Mouse (Mus musculus): ENCODE measurements around the gene Meis2.

The Meis2 gene

DNA sequence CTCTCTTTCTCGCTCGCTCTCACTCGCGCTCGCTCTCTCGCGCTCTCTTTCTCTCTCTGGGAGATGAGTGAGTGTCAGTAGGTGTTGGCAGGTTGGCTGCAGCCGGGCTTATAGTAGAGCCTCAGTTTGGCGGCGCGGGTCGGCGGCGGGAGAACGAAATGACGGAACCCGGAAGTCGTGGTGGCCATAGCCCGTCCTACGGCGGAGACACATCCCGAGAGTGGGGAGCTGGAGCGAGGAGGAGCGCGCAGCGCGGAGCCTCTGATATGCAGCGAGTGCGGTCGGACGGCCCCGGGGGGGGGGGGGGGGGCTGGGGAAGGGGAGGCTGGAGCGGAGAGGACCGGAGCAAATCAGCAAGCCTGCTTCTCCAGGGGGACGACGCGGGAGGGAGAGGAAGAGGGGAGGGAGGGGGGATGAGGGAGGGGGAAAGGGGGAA is at the start of gene Meis2:
Meis2 (minus strand) TSS at position 270 of the 436 bp plus-strand sequence.
- DNase-seq (ENCODE audit: low read depth, low spot score), result peak; percentile 75

DNA sequence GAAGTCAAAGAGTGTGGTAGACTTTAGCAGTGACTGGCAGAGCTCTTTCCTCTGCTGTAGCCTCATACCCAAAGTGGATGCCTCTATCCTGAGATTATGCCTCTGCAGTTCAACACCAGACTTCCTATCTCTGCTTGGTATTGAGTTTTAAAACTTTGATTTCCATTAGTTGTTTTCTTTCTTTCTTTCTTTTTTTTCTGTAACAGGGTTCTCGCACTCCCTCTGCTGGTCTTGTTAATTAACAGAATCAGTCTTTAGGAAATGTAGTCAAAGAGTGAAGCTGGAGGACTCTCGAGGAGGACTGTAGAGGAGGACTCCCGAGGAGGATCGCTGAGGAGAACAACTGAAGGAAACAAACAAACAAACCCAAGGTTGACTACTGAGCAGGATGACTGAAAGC is 40.6 kb upstream of the Meis2 start:
- no peak for DNase-seq (ENCODE audit: low read depth, low spot score)

DNA sequence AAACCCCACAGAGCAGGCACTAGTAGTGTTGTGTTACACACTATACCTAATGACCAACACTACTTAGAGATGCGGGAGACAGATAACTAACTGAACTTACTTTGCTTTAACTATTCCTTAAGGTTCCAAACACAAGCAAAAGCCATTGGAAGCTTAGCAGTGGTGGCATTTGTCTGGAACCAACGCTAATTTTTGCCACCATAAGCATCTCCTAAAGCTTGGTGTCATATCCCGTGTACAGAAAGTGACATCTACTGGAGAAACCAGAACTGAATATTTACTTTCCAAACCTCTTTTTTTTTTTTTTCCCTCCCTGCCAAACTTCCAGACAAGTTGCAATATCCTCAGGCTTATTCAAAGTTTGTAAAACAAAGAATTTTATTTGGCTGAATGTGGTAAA is 39.5 kb upstream of the Meis2 start:
- DNase-seq (ENCODE audit: low read depth, low spot score), result no peak

DNA sequence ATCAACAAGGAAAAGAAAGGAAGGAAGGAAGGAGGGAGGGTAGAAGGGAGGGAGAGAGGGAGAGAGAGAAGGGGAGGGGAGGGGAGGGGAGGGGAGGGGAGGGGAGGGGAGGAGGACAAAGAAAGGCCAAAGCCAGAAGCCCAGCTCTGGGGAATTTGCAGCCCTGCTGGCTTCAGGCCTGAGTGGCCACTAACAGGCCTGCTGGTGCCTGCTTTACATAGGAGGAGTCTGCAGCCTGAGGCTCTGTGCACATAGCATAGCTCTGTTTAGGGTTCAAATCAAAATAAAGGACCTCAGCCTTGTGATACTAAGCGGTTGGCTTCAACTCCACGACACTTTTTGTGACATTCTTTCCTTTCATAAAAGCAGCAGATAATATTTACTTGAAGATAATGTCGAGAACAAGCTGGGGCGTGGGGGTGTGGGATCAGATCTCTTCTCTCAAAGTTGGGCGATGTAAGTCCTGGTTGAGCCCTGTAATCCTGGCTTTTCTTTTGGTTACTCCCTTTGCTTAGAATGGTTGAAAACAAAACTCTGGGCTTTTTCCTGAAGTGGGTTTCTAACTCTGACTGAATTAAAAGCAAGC is 37.9 kb upstream of the Meis2 start:
- DNase-seq (ENCODE audit: low read depth, low spot score), result no peak

DNA sequence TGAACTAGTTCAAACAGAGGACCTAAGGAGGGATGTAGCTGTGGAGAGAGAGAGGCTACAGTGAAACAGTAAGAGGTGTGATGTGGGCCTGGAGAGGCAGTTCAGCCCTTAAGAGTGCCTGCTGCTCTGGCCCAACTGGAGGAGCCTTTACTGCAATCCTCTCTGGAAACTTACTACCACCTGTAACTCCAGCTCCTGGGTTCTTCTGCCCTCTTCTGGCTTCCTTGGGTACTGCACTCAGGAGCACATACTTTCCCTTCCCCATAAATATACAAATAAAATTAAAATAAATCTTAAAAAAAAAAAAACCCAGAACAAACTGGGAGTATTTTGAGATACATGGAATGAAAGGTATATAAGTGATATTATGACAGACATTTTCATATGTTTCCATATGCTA is 35.6 kb upstream of the Meis2 start:
- no peak for DNase-seq (ENCODE audit: low read depth, low spot score)

DNA sequence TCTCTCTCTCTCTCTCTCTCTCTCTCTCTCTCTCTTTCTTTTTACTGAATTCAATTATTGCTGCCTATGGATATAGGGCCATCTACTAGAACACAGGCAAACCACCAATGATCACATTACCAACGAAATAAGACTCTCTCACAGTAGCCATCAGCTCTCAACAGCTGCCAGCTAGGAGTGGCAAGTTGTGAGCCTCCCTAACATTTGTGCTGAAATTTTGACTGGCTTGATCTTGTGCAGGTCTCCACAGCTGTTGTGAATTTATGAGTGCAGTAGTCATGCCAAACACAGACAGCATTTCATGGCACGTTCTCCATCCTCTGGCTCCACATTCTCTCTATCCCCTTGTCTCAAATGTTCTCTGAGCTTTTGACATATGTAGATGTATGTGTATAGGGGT is 15.3 kb upstream of the Meis2 start:
- DNase-seq (ENCODE audit: low read depth, low spot score), result no peak

DNA sequence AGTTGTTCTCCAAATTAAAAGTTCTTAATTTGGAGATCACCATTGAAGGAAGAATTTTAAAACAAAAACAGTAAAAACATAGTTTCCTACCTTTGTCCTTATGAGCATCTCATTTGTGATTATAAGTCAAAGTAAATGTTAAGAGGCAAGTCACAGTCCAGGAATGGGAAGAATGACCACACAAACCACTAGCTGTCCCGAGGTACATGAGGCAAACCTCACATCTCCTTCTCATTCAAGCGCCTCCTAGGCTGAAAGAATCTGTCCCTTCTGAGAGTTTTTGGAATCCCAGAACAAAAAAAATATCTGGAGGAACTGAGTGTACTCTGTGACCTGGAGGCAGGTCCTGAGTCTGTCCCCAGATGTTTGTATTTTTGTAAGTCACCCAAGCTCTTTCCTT is 13.2 kb upstream of the Meis2 start:
- no peak for DNase-seq (ENCODE audit: low read depth, low spot score)

DNA sequence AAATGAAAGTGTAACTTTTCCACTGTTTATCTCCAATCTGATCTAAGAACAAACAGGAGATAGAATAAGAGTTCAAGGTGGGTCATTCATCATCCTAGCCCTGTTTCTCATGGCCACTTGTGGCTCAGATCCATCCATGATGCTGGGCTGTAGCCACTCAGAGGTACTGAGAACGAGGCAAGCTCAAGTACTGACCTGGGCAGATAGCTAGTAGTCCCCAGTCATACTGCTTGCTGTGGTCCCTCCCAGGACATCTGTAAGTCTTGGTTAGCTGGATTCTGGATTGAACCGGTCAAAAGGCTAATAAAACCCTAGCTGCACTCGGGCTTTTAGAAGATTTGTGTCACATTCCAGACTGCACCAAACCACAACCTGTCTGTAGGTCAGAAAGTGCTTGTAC is 12.1 kb upstream of the Meis2 start:
- DNase-seq (ENCODE audit: low read depth, low spot score), result no peak

DNA sequence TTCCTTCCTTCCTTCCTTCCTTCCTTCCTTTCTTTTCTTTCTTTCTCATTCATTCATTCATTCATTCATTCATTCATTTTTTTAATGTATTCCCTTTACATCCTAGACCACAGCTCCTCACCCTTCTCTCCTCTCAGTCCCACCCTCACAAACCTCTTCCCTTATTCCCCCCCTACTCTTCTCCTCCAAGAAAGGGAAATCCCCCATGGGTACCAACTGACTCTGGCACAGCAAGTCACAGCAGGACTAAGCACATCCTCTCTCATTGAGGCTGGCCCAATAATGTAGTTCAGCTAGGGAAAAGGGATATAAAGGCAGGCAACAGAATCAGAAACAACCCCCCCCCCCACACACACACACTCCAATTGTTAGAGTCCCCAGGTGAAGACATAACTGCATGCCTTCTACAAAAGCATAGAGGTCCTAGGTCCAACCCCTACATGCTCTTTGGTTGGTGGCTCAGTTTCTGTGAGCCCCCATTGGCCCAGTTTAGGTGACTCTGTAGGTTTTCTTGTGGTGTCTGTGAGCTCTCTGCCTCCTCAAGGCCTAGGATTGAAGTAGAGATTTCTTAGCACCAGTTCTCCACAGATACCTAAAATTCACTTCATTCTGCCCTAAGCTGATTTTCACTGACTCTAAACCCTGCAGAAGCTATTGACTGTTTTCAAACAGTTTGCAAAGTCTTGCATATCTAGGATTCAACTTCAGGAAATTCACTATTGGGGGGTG is 11.3 kb upstream of the Meis2 start:
- no peak for DNase-seq (ENCODE audit: low read depth, low spot score)

DNA sequence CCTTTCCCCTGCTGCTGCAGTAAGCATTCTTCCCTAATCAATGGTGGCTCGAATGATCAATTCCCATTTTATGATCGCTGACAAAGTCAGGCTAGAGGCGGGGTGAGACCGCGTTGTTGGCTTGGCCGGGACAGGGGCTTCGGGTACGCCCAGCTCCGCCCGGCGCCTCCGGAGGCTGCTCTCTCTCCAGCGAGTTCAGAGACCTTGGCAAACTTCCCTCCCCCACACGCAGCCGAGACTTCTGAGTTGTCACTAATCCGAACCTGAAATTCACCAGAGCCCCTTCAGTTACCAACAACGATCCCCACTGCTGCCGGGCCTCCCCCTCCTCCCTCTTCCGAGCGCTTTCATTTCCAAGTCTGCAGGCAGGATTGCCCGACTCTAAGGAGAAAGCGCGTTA is 10.3 kb upstream of the Meis2 start:
- peak; percentile 59 for DNase-seq (ENCODE audit: low read depth, low spot score)

DNA sequence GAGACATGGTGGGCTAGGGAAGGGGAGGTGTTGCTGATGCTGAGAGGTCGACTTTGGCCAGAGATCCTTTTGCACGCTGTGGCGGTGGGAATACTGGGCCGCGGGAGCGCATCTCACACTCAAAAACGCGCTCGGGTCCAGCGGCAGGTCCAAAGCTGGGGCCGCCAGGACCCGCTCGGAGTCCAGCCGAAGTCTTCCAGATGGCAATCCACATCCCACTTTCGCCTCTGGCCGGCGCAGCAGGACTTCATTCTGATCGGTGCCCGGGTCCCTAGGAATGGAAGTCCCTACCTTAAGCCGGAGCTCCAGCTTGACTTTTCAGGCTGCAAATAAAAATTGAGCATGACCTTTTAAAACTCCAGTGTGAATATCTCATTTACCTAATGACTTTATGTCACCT is 9.8 kb upstream of the Meis2 start:
- DNase-seq (ENCODE audit: low read depth, low spot score), result no peak

DNA sequence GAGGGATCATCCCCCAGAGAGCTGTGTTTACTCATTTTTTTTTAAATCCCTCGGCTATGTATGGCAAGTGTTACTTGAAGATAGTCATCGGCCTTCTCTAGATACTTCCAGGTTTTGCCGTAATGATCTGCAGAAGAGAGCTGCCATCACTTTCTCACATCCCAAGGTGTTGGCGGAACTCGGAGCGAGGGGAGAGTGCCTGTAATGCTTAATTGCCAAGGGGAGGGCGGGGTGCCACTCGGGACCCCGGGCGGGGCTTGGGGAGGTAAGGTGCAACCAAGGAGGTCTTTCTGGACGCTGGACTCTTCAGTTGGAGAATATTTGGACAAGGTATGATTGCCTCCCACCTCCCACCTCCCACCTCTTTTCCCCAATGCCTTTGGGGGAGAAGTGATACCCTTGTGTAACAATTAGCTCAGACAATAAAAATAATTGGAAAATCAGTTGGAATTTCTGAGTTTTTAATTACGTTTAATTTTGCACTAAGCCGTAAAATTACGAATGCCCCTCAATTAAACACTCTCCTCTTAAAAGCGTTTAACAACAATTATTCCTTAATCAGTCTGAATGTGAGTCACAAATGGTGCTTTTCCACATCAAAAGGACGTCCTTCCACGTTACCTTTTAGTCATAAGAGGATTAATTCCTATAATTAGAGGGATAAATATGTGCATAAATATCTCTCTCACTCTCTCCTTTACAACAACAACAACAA is 9.2 kb upstream of the Meis2 start:
- DNase-seq (ENCODE audit: low read depth, low spot score), result no peak

DNA sequence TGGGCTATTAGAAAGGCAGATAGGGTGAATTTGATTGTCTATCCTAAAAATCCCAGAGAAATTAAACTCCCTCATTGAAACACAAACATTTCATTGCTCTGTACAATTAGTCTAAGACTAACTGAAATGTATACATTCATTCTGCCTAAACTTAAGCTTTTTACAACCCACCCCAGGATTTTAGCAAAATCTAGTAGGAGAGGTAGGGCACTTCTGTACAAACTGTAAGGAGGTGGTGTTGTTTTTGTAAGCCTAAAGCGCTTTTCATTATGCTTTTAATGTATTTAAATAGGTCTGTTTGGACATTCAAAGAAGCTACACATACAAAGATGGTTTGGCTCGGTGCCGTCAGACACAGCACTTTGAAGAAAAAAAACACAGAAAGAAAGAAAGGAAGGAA is 8.4 kb upstream of the Meis2 start:
- DNase-seq (ENCODE audit: low read depth, low spot score), result no peak

DNA sequence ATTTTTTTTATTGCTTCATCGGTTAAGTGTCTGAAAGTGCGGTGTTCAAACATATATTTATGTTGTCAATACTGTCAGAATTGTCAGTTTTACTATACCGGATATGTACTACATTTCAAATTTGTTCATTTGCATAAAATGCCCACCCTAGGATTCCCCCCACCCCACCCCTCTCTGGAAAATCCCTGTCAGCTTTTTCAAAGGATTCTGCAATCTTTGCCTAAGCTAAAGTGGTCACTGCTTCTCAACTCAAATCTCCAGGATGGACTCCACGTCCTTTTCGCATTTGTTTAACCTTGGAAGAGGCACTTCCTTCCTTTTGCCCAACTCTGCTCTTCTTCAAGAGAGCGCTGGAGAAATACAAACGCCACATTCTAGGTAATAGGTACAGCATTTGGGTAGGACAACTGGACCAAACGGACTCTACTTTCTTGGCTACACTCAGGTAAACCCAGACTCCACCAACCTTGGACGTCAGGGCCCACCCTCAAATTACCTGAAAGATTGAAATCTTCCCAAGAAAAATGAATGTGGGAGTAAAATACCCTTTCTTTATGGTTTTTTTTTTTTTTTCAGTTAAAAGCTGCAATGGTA is 7.8 kb upstream of the Meis2 start:
- DNase-seq (ENCODE audit: low read depth, low spot score), result no peak

DNA sequence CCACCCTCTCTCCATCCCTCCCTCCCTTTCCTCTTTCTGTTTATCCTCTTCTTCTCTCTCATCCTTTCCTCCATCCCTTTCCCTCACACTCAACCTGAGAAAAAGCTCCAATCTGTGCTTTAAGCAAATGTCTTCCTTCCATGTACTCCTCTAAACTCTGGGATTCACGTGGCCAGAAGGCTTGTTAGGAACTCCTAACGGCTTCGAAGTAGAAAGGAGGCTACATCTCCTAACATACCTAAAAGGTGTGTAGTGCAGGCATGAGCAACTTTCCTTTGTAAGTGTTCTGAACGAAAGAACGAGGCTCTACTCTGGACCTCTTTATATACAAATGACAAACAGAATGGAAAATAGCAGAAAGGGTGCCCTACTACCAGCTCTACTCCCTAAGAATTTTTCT is 7.1 kb upstream of the Meis2 start:
- no peak for DNase-seq (ENCODE audit: low read depth, low spot score)

DNA sequence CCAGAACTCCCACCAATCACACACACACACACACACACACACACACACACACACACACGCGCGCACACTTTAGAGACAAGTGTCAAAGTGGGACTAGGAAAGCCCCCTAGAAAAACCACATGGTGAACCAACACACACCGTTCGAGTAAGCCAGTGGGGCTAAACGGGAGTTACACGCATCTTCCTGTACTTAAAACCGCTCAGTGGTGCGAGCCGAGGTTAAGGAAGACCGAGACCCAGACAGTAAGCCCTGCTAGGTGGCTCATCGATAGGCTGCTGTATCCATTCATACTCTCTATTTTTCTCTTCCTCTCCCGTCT is 6.6 kb upstream of the Meis2 start:
- DNase-seq (ENCODE audit: low read depth, low spot score), result no peak

DNA sequence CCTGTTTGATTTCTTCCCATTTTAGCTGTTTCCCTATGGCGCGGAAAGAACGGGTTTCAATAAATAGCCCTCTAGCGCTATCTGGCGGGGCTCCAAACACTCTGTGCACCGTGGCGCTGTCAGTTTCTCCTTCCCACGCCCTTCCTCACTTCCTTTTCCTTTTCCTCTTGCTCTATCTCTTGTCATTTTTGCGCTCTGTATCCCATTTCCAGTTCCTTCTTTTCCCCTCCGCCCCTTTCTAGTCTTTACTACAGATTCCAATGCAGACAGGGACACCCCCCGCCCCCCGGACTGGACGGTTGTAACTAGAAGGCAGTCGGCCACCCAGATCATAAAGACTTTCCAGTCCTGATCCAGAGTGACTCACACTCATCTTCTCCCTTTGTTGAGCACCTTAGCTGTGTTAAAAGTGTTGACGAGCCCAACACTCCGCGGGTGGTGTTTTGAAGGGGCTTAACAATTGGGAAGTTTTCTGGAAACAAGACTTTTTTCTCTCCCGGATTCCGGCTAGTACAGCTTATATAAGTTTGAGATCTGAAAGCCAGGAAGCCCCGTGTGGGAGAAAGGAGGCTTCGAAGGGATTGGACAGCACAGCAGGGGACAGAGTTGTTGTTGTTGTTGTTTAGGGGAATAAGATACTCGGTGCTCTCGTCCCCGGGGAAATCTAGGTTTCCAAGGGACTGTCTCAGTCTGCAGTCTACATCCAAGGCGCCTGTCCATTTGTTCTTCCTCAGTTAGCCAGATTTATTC is 6.1 kb upstream of the Meis2 start:
- DNase-seq (ENCODE audit: low read depth, low spot score), result peak; percentile 56

DNA sequence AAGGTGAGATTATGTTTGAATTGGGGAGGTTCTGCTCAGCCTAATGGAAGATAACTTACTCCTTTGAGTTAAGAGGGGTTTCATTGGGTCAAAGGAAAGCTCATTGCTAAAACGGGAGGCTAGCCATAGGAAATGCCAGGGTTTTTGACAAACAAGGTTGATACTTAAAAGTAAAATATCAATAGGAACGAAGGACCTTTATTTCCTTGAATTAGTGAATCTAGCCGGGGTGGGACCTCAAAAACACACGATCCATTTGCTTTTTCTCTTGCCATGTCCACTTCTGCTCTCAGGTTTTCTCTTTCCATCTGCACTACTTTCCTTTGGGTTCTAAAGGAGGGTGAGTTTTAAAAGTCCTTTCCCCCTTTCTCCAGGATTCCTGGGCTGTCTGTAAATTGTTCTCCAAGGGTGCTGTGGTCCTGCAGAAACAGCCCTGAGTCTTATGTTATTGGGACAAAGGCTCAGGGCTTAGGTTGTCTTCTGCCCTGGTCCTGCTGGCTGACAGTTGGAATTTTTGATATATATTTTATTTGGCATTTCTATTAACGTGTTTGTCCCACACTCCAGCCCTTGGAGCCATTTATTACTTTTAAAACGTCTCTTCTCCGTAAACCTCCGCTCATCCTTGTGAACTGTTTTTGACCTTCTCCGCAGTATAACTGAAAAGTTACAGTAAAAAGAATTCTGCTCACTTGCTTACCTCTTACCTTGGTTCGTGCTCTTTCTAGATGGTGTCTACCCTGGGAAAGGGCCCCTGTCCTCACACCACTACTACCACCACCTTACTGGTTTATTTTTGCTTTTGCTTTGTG is 5.2 kb upstream of the Meis2 start:
- no peak for DNase-seq (ENCODE audit: low read depth, low spot score)

DNA sequence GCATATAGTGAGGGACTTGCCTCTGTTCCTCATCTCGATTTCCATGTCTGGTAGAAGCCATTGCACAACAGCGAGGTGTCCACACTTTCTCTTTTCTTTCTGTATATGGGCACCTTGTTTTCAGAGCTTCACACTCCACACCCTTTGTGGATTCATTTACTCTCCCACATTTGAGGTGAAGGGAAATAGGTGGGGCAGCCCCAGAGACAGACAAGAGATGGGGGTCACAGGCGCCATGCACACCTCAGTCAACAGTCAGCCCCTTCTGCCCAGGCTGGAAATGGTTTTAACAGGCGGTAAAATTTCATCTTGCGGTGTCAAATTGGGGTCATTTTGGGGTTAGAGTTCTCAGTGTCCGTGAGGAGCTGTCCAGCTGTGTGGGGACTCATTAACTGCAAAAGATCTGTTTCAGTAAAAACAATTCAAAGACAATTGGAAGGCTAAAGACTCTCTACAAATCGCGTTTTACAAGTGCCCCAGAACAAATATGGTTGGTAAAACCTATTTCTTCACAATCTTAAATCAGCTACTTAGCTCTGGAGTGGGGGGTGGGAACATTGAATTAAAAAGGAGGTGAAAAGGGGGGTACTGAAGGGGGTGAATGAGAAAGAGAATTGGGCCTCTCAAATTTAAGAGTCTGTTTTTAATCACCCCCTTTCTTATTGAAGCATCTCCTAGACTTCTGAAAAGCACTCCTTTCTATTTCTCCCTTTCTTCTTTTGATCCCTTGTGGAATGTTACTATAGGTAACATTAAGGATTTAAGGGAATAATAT is 4.0 kb upstream of the Meis2 start:
- no peak for DNase-seq (ENCODE audit: low read depth, low spot score)

DNA sequence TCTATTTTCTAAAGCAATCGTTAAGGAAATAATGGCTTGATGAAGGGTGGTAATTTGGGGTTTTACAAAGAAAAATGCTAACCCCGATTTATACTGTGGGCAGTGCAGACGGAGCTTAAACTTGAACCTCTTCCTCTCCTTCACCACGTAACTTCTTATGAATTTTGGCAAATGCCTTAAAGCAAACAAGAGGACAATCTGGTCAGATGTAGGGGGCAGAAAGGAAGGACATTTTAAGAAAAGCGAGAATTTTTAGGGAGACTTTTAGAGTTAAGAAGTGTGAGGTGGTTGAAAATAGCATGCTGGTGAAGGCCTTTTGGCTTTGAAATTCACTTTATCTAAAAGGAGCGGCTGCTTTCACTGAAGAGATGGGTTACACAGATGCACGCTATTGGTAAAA is 3.3 kb upstream of the Meis2 start:
- DNase-seq (ENCODE audit: low read depth, low spot score), result no peak
